Mouse (Mus musculus): ENCODE results near the gene Fgfr2.
"Not testable (repeated sequence)": the region's sequence is repeated elsewhere in the genome, so short reads cannot be mapped to it uniquely, and the experiment has no call there.

Gene Fgfr2

DNA sequence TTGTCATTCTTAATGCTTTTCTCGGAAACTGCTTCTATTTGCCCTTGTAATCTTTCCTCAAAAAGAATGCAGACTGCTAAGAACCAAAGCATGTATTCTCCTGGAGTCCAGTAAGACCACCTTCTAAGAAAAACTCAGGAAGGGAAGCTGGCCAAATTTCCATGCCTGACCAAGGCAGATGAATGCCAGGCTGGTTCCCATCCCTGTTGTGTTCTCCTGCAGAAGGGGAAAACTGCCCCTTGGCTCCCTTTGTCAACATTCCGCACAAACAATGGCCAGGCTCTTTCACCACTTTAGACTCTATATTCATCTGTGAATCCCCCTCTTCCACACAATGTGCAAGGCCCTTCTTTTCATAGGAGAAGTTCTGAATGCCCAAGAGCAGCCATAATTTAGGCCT, 5.3 kb downstream of the Fgfr2 start:
- no peak for DNase-seq

DNA sequence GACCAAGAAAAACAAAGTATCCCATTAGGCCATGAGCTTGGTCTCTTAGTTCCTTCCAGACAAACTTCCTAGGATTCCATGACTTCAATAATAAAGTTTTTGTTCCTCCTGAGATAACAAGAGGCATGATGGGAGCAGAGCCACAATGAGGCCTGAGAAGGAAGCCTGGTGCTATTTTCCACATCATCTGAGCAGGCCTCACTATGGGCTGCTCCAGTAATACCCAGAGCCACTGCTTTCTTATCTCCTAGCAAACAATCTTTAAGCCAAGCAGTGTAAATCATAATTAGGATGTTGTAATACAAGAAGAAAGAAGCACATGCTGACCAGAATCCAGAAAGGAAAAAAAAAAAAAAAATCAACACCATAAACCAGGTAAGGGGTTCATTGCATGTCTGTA, 6.6 kb downstream of the Fgfr2 start:
- DNase-seq: no peak

DNA sequence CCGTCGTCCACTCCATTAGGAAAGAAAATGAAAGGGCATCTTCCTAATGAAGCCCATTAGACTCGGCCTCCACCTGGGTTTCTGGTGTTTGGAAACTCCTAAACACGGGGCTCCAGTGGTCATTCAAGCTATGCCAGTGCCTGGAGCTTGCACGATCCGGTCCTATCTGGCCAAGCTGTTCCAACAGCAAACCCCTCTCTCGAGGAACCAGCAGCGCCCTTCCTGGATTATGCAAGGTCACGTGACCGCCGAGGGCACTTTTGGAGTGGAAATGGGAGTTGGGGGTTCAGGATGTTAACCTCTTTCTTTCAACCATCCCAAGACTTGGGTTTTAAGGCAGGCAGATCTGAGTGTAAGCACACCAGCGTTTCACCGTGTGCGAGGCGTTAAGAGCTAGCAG, 7.3 kb downstream of the Fgfr2 start:
- peak; percentile 56 for DNase-seq

DNA sequence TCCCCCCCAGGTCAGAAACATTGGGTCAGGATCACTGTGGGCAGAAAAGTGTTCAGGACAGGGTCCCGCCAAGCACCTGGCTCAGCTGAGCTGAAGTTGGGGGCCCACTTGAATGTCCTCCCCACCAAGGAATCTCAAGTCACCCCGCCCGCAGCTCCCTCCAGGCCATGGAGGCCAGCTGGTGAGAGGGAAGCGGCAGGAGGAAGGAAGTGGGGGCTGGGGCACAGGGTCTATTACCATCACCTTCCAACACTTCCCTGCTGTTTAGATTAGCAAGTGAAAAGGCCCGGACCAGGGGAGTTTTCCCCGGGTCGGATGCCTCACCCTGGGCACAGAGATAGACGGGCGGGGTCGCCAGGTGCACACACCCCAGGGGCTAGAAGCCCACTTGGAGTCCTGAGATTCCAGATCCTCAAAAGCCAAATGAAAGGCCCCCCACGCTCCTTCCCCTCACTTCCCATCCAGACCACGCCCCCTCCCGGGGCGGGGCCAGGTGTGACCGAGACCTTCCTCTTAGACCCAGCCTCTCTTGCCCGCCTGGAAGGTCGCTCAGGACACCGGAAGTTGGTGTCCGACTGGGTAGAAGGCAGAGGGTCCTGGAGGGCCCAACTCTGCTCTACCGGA, 8.2 kb downstream of the Fgfr2 start:
- DNase-seq: peak; percentile 81

DNA sequence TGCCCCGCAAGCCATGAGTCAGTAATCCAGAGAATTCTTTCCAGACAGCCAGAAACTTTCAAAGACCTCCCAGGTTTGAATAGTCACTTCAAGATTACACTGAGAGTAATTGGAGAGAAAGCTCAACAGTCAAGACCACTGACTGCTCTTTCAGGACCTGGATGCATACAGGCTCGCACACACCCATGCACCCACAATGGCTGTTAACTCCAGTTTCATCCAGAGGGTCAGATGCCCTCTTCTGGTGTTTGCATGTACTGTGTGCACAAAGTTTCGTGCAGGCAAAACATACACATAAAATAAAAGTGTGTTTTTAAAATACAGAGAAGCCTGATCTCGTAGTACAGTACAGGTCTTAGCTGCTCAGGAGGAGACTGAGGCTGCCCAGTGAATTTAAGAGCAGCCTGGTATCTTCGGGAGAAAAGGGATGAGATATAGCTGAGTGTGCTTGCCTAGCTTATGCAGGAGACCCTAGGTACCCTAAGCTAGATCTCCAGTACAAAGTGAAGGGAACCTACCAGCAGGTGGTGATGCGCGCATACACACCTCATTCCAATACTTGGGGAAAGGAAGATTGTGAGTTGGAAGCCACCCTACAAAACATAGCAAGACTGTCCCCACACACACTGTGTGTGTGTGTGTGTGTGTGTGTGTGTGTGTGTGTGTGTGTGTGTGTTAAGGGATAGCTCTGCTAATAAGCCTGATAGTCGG, 9.8 kb downstream of the Fgfr2 start:
- DNase-seq: no peak

DNA sequence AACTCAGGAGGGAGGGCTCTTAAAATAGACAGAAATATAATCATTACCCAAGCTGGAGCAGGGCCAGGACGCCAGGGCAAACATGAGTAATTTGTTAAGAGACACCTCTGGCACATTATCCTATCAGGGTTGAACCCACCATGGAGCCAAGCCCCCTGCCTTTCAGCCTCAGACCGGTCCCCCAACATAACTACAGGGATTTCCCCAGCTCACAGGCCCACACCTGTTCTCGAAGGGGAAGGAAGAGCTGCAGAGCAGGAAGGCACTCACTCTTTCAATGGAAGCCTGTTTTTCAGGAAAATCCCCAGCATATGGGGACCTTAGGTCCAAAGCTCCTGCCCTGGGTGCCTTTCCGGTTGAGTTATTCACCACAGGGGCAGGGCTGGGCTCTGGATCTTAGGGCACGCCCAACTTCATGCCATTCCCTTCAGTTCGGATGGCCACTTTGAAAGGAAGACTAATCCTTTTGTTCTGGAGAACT, 10.8 kb downstream of the Fgfr2 start:
- DNase-seq: no peak

DNA sequence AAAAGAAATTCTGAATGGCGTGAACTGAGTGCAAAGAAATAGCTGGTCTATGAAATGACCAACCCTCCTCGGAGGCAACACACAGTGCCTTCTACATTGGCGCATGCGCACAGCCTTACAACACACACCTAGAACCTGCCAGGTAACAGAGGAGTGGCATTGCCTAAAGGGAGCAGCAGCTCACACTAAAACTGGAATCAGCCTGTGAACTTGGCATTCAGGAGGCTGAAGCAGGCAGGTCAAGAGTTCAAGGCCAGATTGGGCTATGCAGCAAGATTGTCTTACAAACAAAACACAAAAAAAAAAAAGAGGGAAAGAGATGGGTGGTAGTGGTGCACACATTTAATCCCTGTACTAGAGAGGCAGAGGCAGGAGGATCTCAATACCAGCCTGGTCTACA, 13.7 kb downstream of the Fgfr2 start:
- DNase-seq: no peak

DNA sequence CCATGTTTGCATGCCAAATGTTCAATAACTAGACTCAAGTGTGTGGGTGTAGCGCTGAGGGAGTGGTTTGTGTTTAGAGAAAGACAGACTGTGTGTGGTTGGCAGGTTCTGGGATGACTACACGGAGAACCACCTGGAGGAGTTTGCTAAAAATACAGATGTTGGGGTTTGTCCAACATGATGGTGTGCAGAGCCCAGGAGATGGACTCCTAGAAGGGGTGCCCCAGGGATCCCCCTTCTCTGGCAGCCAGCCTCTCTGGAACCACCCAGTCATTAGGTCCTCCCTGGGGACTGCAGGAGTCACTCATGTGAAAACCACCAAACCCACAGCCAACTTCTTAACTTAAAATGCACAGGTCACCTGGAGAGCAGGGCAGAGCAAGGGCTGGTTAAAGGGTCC, 14.5 kb downstream of the Fgfr2 start:
- DNase-seq: no peak

DNA sequence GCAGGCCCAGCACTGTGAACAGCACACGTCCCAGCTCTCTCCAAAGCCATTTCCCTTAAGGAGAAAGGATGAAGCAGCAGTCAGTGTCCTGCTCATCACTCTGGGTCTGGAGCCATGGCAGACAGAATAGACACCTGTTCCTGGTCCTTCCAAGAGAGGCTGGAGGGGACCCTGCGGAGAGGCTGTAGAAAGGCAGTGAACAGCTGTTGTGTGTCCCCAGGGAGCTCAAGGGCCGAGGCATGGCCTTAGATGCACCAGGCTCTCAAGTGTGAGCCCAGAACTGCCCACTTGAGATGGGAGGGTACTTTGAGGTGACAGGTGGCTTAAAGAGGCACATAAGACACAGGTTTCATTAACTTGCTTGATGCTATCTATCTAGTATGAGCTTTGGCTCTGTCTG, 20.6 kb downstream of the Fgfr2 start:
- DNase-seq: no peak

DNA sequence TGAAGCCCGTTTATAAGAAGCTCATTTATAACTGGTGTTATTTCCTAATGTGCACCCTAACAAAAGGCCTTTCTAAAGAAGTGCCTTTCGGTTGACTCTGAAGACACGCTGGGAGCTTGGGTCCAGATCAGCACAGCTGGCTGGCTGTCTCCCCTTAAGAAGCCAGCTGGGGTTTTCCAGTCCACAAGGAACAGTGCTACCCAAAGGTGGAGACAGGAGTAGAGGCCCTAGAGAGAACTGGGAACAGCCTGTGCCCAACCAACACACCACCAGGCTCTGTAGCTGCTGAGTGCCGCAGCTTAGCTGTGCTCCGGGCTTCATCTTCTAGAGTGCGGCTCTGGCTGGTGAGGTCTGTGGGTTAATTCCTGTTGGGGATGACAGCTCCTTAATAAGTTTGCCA, 22.1 kb downstream of the Fgfr2 start:
- DNase-seq: no peak

DNA sequence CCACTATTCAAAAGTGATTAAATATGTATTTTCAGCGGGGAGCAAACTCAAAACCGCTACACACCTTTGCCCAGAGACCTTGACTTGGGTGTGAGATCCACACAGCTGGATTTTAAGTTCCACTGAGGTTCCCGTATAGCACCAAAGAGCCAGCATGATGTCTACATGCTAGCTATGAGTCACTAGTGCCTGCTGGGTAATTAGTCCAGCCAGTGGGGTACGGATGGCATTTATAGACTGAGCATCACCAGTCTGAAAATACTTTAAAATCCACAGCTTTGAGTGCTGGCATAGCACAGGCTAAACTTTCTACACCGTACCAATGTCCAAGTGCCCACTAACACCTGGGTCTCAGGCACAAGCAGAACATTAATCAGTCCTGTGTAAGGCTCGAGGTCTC, 23.0 kb downstream of the Fgfr2 start:
- DNase-seq: no peak

DNA sequence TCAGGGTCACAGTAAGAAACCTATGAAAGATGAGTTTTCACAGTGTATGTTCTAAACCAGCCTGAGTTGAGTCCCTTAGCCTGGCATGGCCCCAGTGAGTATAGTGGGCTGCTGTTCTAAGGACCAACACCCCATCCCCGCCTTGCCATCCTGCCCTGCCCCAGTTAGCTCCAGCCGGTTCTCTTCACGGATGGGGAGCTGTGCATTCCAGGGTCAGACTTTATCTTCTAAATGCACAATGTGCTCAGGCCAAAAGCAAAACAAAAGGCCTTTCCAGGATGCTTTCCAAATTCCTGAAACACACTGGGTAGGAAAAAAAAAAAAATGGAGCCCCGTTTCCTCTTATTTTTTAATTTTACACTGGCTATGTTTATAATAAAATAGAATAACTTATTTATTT, 23.9 kb downstream of the Fgfr2 start:
- no peak for DNase-seq

DNA sequence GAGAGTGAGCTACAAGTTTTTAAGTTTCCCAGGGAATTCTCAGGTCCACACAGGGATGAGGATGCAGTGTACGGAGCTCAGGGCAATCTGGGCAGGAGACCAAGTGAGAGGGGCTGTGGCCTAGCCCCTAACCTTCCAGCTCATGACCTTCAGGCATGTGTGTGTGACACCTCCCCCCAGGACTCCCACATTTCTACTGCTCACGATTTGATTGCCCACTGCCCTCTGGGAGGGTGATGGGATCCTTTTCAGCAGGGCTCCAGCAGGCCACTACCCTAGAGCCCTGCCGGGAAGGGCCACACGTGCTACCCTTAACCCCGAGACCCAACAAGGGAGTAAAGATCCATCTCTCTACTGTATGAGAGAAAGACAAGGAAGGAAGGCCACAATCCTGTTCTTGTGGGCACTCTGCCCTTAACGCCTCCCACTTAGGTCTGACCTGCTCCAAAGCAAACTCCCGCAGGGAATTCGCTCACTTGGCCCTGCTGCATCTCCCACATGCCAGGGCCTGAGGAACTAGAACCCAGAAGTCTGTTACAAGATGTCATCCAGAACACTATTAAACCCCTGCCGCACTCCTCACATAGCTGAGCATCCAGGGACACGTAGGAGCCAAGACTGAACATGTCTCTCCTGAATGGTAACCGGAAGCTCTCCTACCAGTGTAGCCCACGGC, 24.9 kb downstream of the Fgfr2 start:
- DNase-seq: no peak

DNA sequence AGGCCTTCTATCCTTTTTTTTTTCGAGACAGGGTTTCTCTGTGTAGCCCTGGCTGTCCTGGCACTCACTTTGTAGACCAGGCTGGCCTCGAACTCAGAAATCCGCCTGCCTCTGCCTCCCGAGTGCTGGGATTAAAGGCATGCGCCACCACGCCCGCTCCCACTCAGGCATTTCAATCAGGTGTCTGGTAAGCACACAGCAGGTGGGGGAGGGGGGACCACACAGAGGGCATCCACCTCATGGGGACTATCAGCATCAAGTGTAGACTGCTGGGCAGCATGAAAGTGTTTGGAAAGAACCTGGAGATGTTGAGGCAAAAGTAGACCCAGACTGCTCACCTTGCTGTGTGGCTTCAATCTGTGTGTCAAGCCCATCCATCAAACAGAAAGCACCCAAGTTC, 27.5 kb downstream of the Fgfr2 start:
- not testable (repeated sequence) for DNase-seq

DNA sequence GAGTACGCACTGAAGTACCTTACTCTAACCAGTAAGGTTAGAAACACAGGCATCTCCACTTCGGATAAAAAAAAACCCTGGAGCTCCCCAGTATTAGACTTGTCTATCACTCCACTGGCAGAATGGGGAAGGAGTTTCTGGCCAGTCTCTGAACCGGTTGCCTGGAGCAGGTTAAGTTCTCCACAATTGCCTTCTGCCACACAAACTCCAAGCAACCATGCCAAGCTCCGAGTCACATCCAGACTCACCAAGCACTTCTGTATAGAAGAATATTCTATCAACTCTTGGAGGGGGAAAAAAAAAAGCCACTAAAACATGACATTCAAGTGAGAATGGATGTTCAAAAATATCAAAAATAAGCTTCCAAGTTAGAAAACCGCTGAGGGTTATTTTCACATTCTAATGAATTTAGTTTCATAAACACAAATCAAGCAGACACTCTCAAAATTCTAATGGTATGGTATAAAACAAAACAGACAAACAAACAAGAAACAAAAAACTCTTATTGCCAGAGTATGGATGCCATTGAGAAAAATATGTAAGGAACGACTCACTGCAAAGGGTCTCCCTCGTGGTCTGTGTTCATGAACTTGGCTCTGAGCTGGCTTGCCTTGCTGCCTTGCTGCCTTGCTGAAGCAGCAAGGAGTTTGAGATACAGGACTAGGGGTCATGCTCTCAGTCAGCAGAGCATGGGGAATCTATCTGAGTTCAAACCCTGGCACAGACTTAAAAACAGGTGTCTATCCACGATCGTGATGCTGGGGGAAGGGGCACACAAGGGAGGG, 28.2 kb downstream of the Fgfr2 start:
- no peak for DNase-seq

DNA sequence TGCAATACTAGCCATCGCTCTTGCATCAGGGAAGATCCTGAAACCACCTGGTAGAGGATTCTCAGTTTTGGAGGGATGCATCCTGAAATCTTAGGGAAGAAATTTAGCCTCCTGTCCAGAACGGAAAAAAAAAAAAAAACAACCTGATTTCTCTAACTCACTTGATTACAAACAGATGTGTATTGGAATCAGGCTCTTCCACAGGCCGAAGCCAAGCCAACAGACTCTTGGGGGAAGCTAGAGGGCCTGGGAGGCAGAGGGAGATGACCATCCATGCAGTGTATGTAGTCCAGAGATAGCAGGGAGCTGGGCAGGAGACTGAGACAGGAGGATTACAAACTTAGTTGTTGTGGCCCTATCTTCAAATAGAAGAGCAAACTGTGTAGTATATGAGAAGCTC, 29.0 kb downstream of the Fgfr2 start:
- no peak for DNase-seq

DNA sequence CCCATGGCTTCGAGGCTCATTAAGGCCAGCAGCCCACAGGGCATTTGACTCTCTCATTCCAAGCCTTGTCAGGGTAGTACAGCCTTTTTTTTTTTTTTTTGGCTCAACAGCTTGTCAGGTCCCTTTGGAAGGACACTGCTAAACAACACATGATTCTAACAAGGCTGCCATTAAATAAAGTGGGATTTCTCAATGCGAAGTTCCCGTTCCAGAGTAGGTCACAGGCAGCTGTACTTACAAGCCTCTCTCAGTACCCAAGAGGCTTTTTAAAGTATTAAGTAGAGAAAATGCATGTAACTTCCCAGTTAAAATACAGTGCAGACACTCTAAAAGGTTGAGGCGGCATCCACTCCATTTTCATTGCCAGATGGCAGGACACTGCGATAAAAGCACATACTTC, 29.4 kb downstream of the Fgfr2 start:
- DNase-seq: no peak

DNA sequence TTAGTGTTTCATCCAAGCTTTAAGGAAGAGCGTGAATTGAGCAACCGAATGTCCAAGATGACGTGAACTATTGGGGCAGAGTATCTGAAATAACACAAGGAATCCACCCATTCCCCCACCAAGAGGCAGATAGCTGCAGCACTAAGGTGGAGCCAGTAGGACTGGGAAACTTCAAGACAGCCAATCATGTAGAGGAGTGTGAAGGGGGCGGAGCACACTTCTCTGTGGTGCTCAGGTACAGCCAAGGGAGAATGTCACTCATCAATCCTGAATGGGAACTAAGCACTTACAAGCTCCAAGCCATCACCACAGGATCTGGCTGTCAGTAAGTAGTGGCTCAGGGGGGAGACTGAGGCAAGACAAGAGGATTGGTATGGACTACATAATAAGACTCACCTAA, 32.5 kb downstream of the Fgfr2 start:
- no peak for DNase-seq

DNA sequence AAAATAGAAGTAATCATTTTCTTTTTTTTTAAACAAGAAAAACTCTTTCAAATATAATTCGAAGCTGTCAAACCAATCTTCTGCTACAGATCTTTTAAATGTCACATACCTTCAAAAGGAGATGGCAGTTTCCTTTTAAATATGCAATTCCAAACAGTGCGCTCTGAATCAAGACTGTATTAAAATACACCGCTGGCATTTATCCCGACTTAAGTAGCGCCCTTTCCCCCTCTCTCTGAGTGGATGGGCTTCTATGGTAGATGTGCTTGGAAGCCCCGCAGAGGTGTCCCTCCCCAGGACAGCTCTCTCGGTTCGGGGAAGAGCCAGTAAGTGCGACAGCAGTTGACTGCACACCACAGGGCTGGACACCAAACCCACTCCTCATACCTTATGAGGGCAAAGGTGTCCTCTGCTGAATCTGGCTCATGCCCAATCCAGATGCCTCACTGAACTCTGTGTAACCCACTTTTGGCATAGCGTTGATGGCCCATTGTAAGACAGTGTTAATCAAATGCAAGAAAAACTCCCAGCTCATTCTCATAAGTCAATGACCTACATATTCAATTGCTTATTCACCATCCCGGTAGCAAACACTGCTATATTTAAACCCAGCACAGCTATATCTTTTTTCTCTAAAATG, 33.4 kb downstream of the Fgfr2 start:
- no peak for DNase-seq

DNA sequence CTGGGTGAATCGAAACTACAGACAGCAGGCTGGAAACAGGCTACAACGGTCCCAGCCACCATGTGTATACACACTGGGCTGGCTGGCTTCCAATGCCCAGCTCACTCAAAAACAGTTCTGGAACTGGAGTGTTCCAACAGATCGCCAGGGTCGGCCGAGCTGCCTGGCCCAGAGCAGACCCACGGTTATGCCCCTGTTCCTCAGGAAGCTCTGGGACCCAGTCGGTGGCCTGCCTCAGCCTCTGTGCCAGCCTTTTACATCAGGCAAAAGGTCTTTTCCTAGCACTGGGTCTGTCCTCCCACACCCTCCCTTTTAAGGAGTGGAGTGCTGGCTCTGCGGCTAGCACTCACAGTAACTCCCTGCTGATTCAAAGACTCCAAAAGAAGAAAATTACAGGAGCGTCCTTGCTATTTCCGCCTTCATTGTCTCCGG, 34.3 kb downstream of the Fgfr2 start:
- DNase-seq: peak; percentile 10

DNA sequence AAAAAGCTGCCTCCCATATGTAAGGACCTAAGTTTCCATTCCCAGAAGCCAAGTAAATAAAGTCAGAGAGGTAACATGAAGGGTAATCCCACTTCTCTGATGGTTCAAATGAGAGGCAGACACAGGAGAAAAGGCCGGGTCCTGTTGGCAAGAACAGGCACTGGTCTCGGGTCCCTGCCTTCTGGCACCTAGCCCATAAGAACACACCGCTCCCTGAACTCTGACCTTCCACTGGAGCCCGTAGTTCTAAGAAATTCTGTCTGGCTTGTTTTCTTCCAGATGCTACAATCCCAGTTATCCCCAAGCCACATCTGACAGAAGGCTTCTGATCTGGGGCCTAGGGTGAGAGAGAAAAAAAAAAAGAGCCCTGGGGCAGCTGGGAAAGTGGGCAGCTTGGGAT, 34.7 kb downstream of the Fgfr2 start:
- no peak for DNase-seq

DNA sequence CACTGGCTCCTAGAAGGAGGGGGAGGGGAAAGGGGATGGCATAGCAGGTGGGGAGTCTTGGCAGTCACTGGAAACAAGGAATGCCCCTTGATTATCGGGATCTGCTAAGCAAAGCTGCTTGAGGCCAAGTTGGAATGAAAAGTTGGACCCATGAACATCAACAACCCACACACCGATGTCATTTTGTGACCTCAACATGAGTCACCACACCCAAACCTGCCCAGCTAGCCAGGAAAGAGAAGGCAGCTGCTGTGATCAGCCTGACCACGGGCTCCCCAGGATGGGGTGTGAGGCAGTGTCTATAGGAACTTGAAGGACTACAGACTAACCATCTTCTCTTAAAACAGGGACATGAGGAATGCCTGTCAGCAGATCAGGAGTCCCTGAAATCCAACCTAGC, 37.7 kb downstream of the Fgfr2 start:
- DNase-seq: no peak
